Mouse (Mus musculus) left cerebral cortex, postnatal 4 days (tissue): ENCODE measurements at regions not wholly inside any gene's neighbourhood (a gene's known extent, or its start where the extent isn't known, plus 50 kb on each side); places are given as distances from the start of the nearest gene placed in this dataset.
A peak's percentile ranks its signal among the peaks of the same experiment; 100 is the strongest.

Experiments used
- DNase-seq: peaks from one replicate; pipeline ENCODE4 v3.0.0-alpha.2; 2022
- intact Hi-C: fragments of 180-260 bp; cut with DNase I; formaldehyde crosslinking; loops from one replicate; pipeline ENCODE4 v1.15.1; 2025

GRCm38 (mm10) chr12:85527011-85527410 lies 53.3 kb downstream of the Fos start:
- no peak for DNase-seq
- intact Hi-C loops: no loop called here

GRCm38 (mm10) chr12:85531638-85532037 lies 57.9 kb downstream of the Fos start:
- intact Hi-C loops: no loop called here
- no peak for DNase-seq

- DNase-seq: peak; percentile 33
- intact Hi-C loops: no loop called here
Observed at GRCm38 (mm10) chr12:85532221-85532612, 58.5 kb downstream of the Fos start.

GRCm38 (mm10) chr12:85532613-85533460 lies 59.1 kb downstream of the Fos start:
- DNase-seq: peak; percentile 61
- intact Hi-C loops: no loop called here

GRCm38 (mm10) chr12:85533603-85534002 lies 59.9 kb downstream of the Fos start:
- intact Hi-C loops: no loop called here
- no peak for DNase-seq

GRCm38 (mm10) chr12:85539423-85539822 lies 59.4 kb upstream of the Jdp2 start:
- intact Hi-C loops: no loop called here
- DNase-seq: no peak

GRCm38 (mm10) chr12:85541153-85541552 lies 57.7 kb upstream of the Jdp2 start:
- intact Hi-C loops: no loop called here
- DNase-seq: no peak

DNA sequence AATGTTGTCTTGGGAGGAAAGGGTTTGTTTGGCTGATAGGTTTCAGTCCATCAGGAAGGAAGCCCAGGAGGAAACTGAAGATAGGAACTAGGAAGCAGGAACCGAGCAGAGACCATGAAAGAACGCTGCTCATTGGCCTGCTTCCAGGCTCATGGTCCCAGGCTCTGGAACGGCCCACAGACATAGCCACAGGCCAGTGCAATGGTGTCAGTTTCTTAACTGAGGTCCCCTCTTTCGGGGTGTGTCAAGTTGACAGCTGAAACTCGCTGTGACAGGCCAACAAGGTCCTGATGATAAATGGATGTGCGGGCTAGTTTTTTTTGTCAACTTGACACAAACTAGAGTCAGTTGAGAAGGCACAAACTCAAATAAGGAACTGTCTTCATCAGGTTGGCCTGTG lies 55.9 kb upstream of the Jdp2 start:
- DNase-seq: no peak
- intact Hi-C loops: no loop called here

- intact Hi-C loops: no loop called here
- DNase-seq: no peak
Observed at GRCm38 (mm10) chr12:85543520-85543919, 55.3 kb upstream of the Jdp2 start.

DNA sequence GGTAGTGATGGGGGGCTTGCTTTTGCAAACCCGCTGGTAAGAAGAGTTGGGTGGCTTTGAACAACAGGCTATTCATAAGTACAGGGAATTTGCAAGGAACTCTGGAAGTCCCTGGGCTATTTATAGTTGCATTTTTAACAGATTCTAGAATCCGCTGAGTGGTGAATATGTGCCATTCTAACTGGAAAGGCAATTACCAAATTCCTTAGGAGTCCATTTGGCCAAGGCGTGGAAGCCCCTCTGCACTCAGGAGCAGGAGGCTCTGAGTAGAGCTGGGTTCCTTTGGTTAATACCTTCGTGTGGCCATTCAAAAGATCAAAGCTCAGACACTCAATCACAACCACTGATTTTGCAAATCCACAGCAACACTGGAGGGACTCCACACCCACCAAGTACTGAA lies 54.0 kb upstream of the Jdp2 start:
- intact Hi-C loops: no loop called here
- no peak for DNase-seq

DNA sequence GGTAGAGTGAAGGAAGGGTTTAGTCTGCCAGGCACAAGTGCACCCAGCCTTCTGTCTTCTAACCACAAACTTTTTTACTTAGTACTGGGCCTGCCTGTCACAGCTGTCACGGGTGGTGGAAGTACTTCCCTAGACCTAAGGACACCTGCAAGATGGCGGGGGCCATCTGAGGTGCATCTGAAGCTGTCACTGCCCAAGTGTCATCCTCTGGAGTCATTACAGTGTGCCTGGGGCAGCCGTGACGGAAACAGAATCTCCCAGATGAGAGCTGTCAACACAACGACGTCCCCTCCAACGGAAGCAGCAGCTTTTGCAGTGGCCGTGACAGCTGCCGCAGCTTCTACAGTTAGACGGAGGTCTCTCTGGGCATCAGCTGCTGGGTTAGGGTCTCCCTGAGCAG lies 53.1 kb upstream of the Jdp2 start:
- DNase-seq: no peak
- intact Hi-C loops: no loop called here

DNA sequence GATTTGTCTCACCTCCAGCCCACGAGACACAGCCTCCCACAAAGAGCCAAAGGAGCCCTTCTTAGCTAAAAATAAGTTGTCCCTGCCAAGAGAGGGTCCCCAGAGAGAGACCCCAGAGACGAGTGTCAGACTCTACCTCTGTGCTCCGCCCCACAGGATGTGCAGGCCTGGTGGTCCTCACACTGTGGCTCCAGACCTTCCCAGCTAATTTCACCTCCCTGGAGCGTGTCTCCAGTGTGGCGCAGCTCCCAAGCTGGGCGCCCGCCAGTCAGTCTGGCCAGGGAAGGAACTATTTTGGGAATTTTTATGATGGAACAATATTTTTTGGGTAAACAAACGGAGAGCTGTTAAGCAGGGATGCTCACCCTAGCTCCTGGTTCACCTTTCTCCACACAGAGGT lies 50.8 kb upstream of the Jdp2 start:
- DNase-seq: peak; percentile 17
- intact Hi-C loops: no loop called here
